Mouse (Mus musculus) heart, embryonic 14.5 days (tissue): ENCODE results near the gene Stk16. TPM values are rescaled to one million over a fixed set of nuclear protein-coding genes. Genes with fewer than 3 reads are reported as not detected.

Experiments used
- ATAC-seq: fragments of 200-750 bp; cut with Nextera tagmentation; 2 replicates; pipeline ENCODE4 v1.8.0; 2017; ENCODE audit warnings: low read depth, moderate TSS enrichment; ENCODE audit not compliant: insufficient number of reproducible peaks, insufficient read depth, low FRiP score
- H3K27ac ChIP-seq, 2 experiments: fragments of 200-500 bp in 1 of 2; fragments of 300-500 bp in 1 of 2; sonication (generic) in 1 of 2; replicated peaks in 1 of 2; 2 replicates each; pipeline ENCODE4 v1.5.1; 2012 to 2014; ENCODE audit warnings: low read depth in 2 of 2, low read length in 2 of 2, control low read depth in 1 of 2, mild to moderate bottlenecking in 1 of 2, mixed read lengths in 1 of 2; ENCODE audit not compliant: control insufficient read depth in 1 of 2, insufficient read depth in 1 of 2
- H3K27me3 ChIP-seq: fragments of 300-500 bp; sonication (generic); 2 replicates; pipeline ENCODE4 v1.6.1; 2014; ENCODE audit warnings: mild to moderate bottlenecking, low read length, control low read depth; ENCODE audit not compliant: control insufficient read depth, insufficient read depth
- H3K36me3 ChIP-seq: fragments of 300-500 bp; sonication (generic); 2 replicates; pipeline ENCODE4 v1.6.1; 2014; ENCODE audit warnings: mild to moderate bottlenecking, control low read depth, low read length, mixed read lengths; ENCODE audit not compliant: control insufficient read depth, insufficient read depth
- H3K4me1 ChIP-seq, 2 experiments: fragments of 200-500 bp in 1 of 2; fragments of 300-500 bp in 1 of 2; sonication (generic) in 1 of 2; 2 replicates each; pipeline ENCODE4 v1.6.1; 2012 to 2014; ENCODE audit warnings: low read length in 2 of 2, control low read depth in 1 of 2, mixed read lengths in 1 of 2; ENCODE audit not compliant: control insufficient read depth in 2 of 2, insufficient read depth in 2 of 2
- H3K4me2 ChIP-seq: fragments of 300-500 bp; sonication (generic); 2 replicates; pipeline ENCODE4 v1.6.1; 2014; ENCODE audit warnings: mild to moderate bottlenecking, low read length
- H3K4me3 ChIP-seq, 2 experiments: fragments of 200-500 bp in 1 of 2; fragments of 300-500 bp in 1 of 2; sonication (generic) in 1 of 2; 2 replicates each; pipeline ENCODE4 v1.5.1; 2012 to 2014; ENCODE audit warnings: low read length in 2 of 2, mild to moderate bottlenecking in 2 of 2, control low read depth in 1 of 2, low read depth in 1 of 2, moderate library complexity in 1 of 2; ENCODE audit not compliant: control insufficient read depth in 1 of 2, insufficient read depth in 1 of 2
- H3K9ac ChIP-seq: fragments of 300-500 bp; sonication (generic); 2 replicates; pipeline ENCODE4 v1.6.1; 2014; ENCODE audit warnings: mild to moderate bottlenecking, low read length
- H3K9me3 ChIP-seq: fragments of 300-500 bp; sonication (generic); 2 replicates; pipeline ENCODE4 v1.6.1; 2016; ENCODE audit warnings: low read length, control low read depth; ENCODE audit not compliant: control insufficient read depth
- WGBS: fragments of 180-500 bp; shearing (Covaris S2); extraction: QIAGEN DNeasy Blood & Tissue Kit; methylation state at CpG from one replicate; pipeline ENCODE4 v1.1.7; 2014; 5-methylcytosine and 5-hydroxymethylcytosine counted together
- polyA plus RNA-seq: library from polyadenylated mRNA; unstranded; fragments of >200 nt; fragmentation: Nextera tagmentation; extraction: Ambion mirVana; gene quantifications from 2 replicates; pipeline ENCODE4 v1.2.1, GENCODE M21; 2014

The Stk16 gene
- polyA plus RNA-seq, 1 experiment from 2014 or later, result 86.2 TPM

- WGBS, result 90% methylated on average over 14 of the region's 14 CpGs
- Histone ChIP-seq H3K9me3 (no peaks in the 10 kb centered on the region), H3K36me3 (peaks cover 57% of the 10 kb centered on the region), H3K4me1 (peaks cover 19 to 25% of the 10 kb centered on the region in 2 experiments), H3K9ac (no peak overlapping the region), H3K4me2 (no peak overlapping the region), H3K4me3 (no peak overlapping the region), H3K27ac (no peak overlapping the region), H3K27me3 (no peaks in the 10 kb centered on the region)
- no peak for ATAC-seq
Measured at GRCm38 (mm10) chr1:75243411-75243810, 32.8 kb downstream of the Stk16 start.

GRCm38 (mm10) chr1:75244175-75244826 is 33.7 kb downstream of the Stk16 start:
- H3K4me1 ChIP-seq, result peaks cover 24 to 28% of the 10 kb centered on the region in 2 experiments
- 87% methylated on average over 12 of the region's 12 CpGs for WGBS
- no peaks in the 10 kb centered on the region for H3K27me3 ChIP-seq
- no peak overlapping the region for H3K4me2 ChIP-seq
- peaks cover 49% of the 10 kb centered on the region for H3K36me3 ChIP-seq
- no peak overlapping the region for H3K27ac ChIP-seq
- no peak overlapping the region for H3K9ac ChIP-seq
- ATAC-seq, result no peak
- no peaks in the 10 kb centered on the region for H3K9me3 ChIP-seq
- H3K4me3 ChIP-seq, result no peak overlapping the region

GRCm38 (mm10) chr1:75244836-75245235 is 34.2 kb downstream of the Stk16 start:
- H3K36me3 ChIP-seq, result peaks cover 44% of the 10 kb centered on the region
- no peaks in the 10 kb centered on the region for H3K9me3 ChIP-seq
- 27% methylated on average over 4 of the region's 4 CpGs for WGBS
- H3K4me1 ChIP-seq, result peaks cover 24 to 31% of the 10 kb centered on the region in 2 experiments
- no peak overlapping the region for H3K4me2 ChIP-seq
- no peak overlapping the region for H3K27ac ChIP-seq
- ATAC-seq, result no peak
- H3K4me3 ChIP-seq, result no peak overlapping the region
- no peaks in the 10 kb centered on the region for H3K27me3 ChIP-seq
- H3K9ac ChIP-seq, result no peak overlapping the region

GRCm38 (mm10) chr1:75247071-75247930 is 36.7 kb downstream of the Stk16 start:
- Histone ChIP-seq H3K9me3 (no peaks in the 10 kb centered on the region), H3K4me2 (0 out of 2 replicates have a peak overlapping the region, but pooled peaks have one; percentile 0), H3K36me3 (peaks cover 20% of the 10 kb centered on the region), H3K27ac (peak overlapping the region; percentile 89 to 98), H3K4me1 (peaks cover 29 to 31% of the 10 kb centered on the region in 2 experiments), H3K4me3 (no peak overlapping the region), H3K27me3 (no peaks in the 10 kb centered on the region), H3K9ac (peak overlapping the region; percentile 42; the same call in 1 of the 2 replicates)
- WGBS, result 78% methylated on average over 16 of the region's 16 CpGs
- ATAC-seq, result no peak

- peak; percentile 74 for ATAC-seq
- Histone ChIP-seq H3K27me3 (no peaks in the 10 kb centered on the region), H3K27ac (peak overlapping the region; percentile 89 to 98), H3K4me2 (peak overlapping the region; percentile 0; the same call in 1 of the 2 replicates), H3K9ac (peak overlapping the region; percentile 42; the same call in 1 of the 2 replicates), H3K9me3 (no peaks in the 10 kb centered on the region), H3K4me1 (peaks cover 29 to 31% of the 10 kb centered on the region in 2 experiments), H3K4me3 (no peak overlapping the region), H3K36me3 (peaks cover 11% of the 10 kb centered on the region)
- 26% methylated on average over 9 of the region's 9 CpGs for WGBS
Measured at GRCm38 (mm10) chr1:75248041-75248772, 37.6 kb downstream of the Stk16 start.

GRCm38 (mm10) chr1:75250498-75250897 is 39.9 kb downstream of the Stk16 start:
- peaks cover 29 to 31% of the 10 kb centered on the region in 2 experiments for H3K4me1 ChIP-seq
- H3K27me3 ChIP-seq, result no peaks in the 10 kb centered on the region
- H3K27ac ChIP-seq, result no peak overlapping the region
- ATAC-seq, result no peak
- H3K4me3 ChIP-seq, result no peak overlapping the region
- H3K9me3 ChIP-seq, result no peaks in the 10 kb centered on the region
- H3K36me3 ChIP-seq, result no peaks in the 10 kb centered on the region
- no peak overlapping the region for H3K4me2 ChIP-seq
- no peak overlapping the region for H3K9ac ChIP-seq
- 78% methylated on average over 3 of the region's 3 CpGs for WGBS
